Mouse (Mus musculus) midbrain, embryonic 16.5 days (tissue): ENCODE results near the gene Adcy2. TPM values are rescaled to one million over a fixed set of nuclear protein-coding genes. Genes with fewer than 3 reads are reported as not detected.

Source experiments
- ATAC-seq: fragments of 200-750 bp; cut with Nextera tagmentation; 2 replicates; pipeline ENCODE4 v1.8.0; 2017; ENCODE audit warnings: moderate TSS enrichment
- H3K27ac ChIP-seq: fragments of 300-500 bp; sonication (generic); 2 replicates; pipeline ENCODE4 v1.5.1; 2014; ENCODE audit warnings: mild to moderate bottlenecking, low read length, mixed read lengths
- H3K27me3 ChIP-seq: fragments of 300-500 bp; sonication (generic); 2 replicates; pipeline ENCODE4 v1.6.1; 2014; ENCODE audit warnings: low read depth, low read length, mixed read lengths; ENCODE audit not compliant: control insufficient read depth, insufficient read depth
- H3K36me3 ChIP-seq: fragments of 300-500 bp; sonication (generic); 2 replicates; pipeline ENCODE4 v1.6.1; 2014; ENCODE audit warnings: mild to moderate bottlenecking, low read length, moderate library complexity, mixed read lengths; ENCODE audit not compliant: control insufficient read depth, insufficient read depth
- H3K4me1 ChIP-seq: fragments of 300-500 bp; sonication (generic); 2 replicates; pipeline ENCODE4 v1.6.1; 2014; ENCODE audit warnings: mild to moderate bottlenecking, low read length, mixed read lengths; ENCODE audit not compliant: control insufficient read depth, insufficient read depth
- H3K4me2 ChIP-seq: fragments of 300-500 bp; sonication (generic); 2 replicates; pipeline ENCODE4 v1.6.1; 2014; ENCODE audit warnings: mild to moderate bottlenecking, low read length, mixed read lengths
- H3K4me3 ChIP-seq: fragments of 300-500 bp; sonication (generic); 2 replicates; pipeline ENCODE4 v1.5.1; 2014; ENCODE audit warnings: low read depth, mild to moderate bottlenecking, low read length, moderate library complexity, mixed read lengths
- H3K9ac ChIP-seq: fragments of 300-500 bp; sonication (generic); 2 replicates; pipeline ENCODE4 v1.6.1; 2014; ENCODE audit warnings: low read depth, low read length, mixed read lengths
- H3K9me3 ChIP-seq: fragments of 300-500 bp; sonication (generic); replicated peaks from 2 replicates; pipeline ENCODE4 v1.6.1; 2014; ENCODE audit warnings: mild to moderate bottlenecking, low read length, mixed read lengths; ENCODE audit not compliant: control insufficient read depth, poor library complexity, severe bottlenecking
- WGBS: fragments of 180-500 bp; shearing (Covaris S2); extraction: QIAGEN DNeasy Blood & Tissue Kit; methylation state at CpG from one replicate; pipeline ENCODE4 v1.1.7; 2014; 5-methylcytosine and 5-hydroxymethylcytosine counted together
- polyA plus RNA-seq: library from polyadenylated mRNA; unstranded; fragments of >200 nt; fragmentation: Nextera tagmentation; extraction: Ambion mirVana; gene quantifications from 2 replicates; pipeline ENCODE4 v1.2.1, GENCODE M21; 2015

Adcy2 gene
- polyA plus RNA-seq, 1 experiment from 2014 or later = 7.5 TPM

- 94% methylated on average over 13 of the region's 13 CpGs for WGBS
- Histone ChIP-seq H3K4me3 (no peak overlapping the region), H3K9me3 (no peaks in the 10 kb centered on the region), H3K4me2 (no peak overlapping the region), H3K4me1 (no peaks in the 10 kb centered on the region), H3K36me3 (no peaks in the 10 kb centered on the region), H3K27ac (no peak overlapping the region), H3K27me3 (no peaks in the 10 kb centered on the region), H3K9ac (no peak overlapping the region)
- ATAC-seq = no peak
Measured at GRCm38 (mm10) chr13:68820858-68821579, 178.3 kb downstream of the Adcy2 start.

GRCm38 (mm10) chr13:68815704-68816477, 183.4 kb downstream of the Adcy2 start:
- no peak overlapping the region for H3K4me3 ChIP-seq
- no peaks in the 10 kb centered on the region for H3K4me1 ChIP-seq
- H3K4me2 ChIP-seq = no peak overlapping the region
- no peak overlapping the region for H3K9ac ChIP-seq
- ATAC-seq = no peak
- WGBS = 90% methylated on average over 4 of the region's 4 CpGs
- no peaks in the 10 kb centered on the region for H3K27me3 ChIP-seq
- no peaks in the 10 kb centered on the region for H3K36me3 ChIP-seq
- no peaks in the 10 kb centered on the region for H3K9me3 ChIP-seq
- H3K27ac ChIP-seq = no peak overlapping the region

DNA sequence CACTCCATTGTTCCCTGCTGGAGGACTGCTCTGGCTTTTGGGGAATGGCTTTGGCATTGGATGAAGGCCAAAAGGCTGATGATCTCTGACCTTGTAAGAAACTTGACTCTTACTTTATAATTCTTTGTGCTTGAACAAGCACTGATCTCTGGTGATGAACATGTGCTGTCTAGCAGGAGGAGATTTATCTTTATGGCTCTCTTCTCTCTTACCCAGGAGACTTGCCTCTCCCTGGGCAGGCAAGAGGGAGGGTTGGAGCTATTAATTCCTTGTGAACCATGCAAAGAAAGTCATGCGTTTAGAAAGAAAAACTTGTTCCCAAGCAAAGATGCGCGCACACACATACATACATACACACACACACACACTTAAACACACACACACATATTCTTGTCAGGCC, 188.2 kb downstream of the Adcy2 start:
- Histone ChIP-seq H3K4me3 (no peak overlapping the region), H3K36me3 (no peaks in the 10 kb centered on the region), H3K9me3 (no peaks in the 10 kb centered on the region), H3K9ac (no peak overlapping the region), H3K4me2 (no peak overlapping the region), H3K27me3 (no peaks in the 10 kb centered on the region), H3K4me1 (no peaks in the 10 kb centered on the region), H3K27ac (no peak overlapping the region)
- WGBS = 98% methylated on average over 3 of the region's 3 CpGs
- ATAC-seq = no peak

GRCm38 (mm10) chr13:68799777-68800176, 199.6 kb downstream of the Adcy2 start:
- H3K4me1 ChIP-seq = no peaks in the 10 kb centered on the region
- H3K9me3 ChIP-seq = no peaks in the 10 kb centered on the region
- no peak overlapping the region for H3K27ac ChIP-seq
- 69% methylated on average over 6 of the region's 6 CpGs for WGBS
- no peak overlapping the region for H3K4me2 ChIP-seq
- no peak overlapping the region for H3K9ac ChIP-seq
- H3K4me3 ChIP-seq = no peak overlapping the region
- no peaks in the 10 kb centered on the region for H3K36me3 ChIP-seq
- no peaks in the 10 kb centered on the region for H3K27me3 ChIP-seq
- ATAC-seq = no peak

DNA sequence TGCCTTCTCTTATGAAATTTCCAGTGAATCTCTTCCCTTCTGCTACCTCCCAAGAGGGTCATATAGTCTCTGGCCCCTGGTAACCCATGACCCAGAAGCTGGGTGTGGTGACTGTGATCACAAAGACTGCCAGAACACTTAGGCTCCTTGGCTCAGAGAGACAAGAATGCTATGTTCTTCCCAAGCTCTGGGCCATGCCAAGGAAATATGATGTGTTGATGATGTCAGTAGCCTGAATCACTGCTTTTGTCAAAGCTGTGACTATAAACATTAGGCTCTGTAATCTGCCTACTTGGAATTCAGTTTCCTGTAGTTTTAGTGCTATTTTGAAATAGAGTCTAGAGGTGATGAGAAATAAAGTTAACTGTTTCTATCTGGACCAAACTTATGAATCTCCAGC, 206.1 kb downstream of the Adcy2 start:
- H3K27me3 ChIP-seq = no peaks in the 10 kb centered on the region
- no peak overlapping the region for H3K4me2 ChIP-seq
- H3K36me3 ChIP-seq = no peaks in the 10 kb centered on the region
- no peaks in the 10 kb centered on the region for H3K4me1 ChIP-seq
- no peak overlapping the region for H3K4me3 ChIP-seq
- H3K9me3 ChIP-seq = no peaks in the 10 kb centered on the region
- no peak for ATAC-seq
- H3K27ac ChIP-seq = no peak overlapping the region
- H3K9ac ChIP-seq = no peak overlapping the region

GRCm38 (mm10) chr13:68787286-68788061, 211.9 kb downstream of the Adcy2 start:
- no peak overlapping the region for H3K9ac ChIP-seq
- no peak overlapping the region for H3K4me2 ChIP-seq
- H3K9me3 ChIP-seq = no peaks in the 10 kb centered on the region
- ATAC-seq = no peak
- no peaks in the 10 kb centered on the region for H3K36me3 ChIP-seq
- no peaks in the 10 kb centered on the region for H3K4me1 ChIP-seq
- 90% methylated on average over 8 of the region's 8 CpGs for WGBS
- no peak overlapping the region for H3K4me3 ChIP-seq
- H3K27me3 ChIP-seq = no peaks in the 10 kb centered on the region
- no peak overlapping the region for H3K27ac ChIP-seq

DNA sequence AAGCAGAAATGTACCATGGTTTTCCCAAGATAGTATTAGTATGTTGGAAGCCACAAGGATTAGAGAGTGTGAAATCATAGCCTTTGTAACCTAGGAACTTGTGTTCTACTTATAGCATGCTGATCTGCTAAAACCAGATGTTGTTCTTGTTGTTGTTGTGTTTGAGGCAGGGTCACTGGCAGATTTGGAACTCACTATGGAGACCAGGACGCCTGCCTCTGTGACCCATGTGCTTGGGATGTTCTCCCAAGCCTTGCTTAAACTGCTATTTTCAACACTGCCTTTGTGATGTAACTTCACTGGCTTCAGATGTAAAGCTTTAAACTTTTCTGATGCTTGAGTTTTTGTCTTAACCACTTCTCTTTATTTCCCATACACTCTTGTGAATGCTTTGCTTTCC, 216.2 kb downstream of the Adcy2 start:
- no peak overlapping the region for H3K4me2 ChIP-seq
- H3K27me3 ChIP-seq = no peaks in the 10 kb centered on the region
- no peaks in the 10 kb centered on the region for H3K4me1 ChIP-seq
- 41% methylated on average over 1 of the region's 1 CpGs for WGBS
- no peaks in the 10 kb centered on the region for H3K36me3 ChIP-seq
- no peak overlapping the region for H3K9ac ChIP-seq
- ATAC-seq = no peak
- no peaks in the 10 kb centered on the region for H3K9me3 ChIP-seq
- no peak overlapping the region for H3K27ac ChIP-seq
- H3K4me3 ChIP-seq = no peak overlapping the region

GRCm38 (mm10) chr13:68778011-68778672, 221.2 kb downstream of the Adcy2 start:
- H3K36me3 ChIP-seq = no peaks in the 10 kb centered on the region
- H3K4me2 ChIP-seq = no peak overlapping the region
- H3K4me3 ChIP-seq = no peak overlapping the region
- H3K9ac ChIP-seq = no peak overlapping the region
- no peak for ATAC-seq
- no peaks in the 10 kb centered on the region for H3K4me1 ChIP-seq
- no peak overlapping the region for H3K27ac ChIP-seq
- WGBS = 90% methylated on average over 6 of the region's 6 CpGs
- H3K9me3 ChIP-seq = no peaks in the 10 kb centered on the region
- H3K27me3 ChIP-seq = no peaks in the 10 kb centered on the region
